Mouse (Mus musculus): Measurements from ENCODE around the gene Nr3c2.

GRCm38 (mm10) chr8:76911206-76911605 lies 12.0 kb downstream of the Nr3c2 start:
- TF ChIP-seq POLR2A (IDR thresholded peaks at IDR 0.05; ENCODE audit: low read depth, low read length) (no peak), CTCF (IDR thresholded peaks at IDR 0.05; ENCODE audit: extremely low read depth, insufficient read depth, insufficient read length, insufficient replicate concordance) (no peak)

Measured in spleen, adult 2 months (tissue).